Mouse (Mus musculus): Measurements from ENCODE around the gene Gda. TPM values are rescaled to one million over a fixed set of nuclear protein-coding genes. Genes with fewer than 3 reads are reported as not detected.

Gene Gda
- polyA plus RNA-seq, 1 experiment from 2014 or later: 4.1 TPM

DNA sequence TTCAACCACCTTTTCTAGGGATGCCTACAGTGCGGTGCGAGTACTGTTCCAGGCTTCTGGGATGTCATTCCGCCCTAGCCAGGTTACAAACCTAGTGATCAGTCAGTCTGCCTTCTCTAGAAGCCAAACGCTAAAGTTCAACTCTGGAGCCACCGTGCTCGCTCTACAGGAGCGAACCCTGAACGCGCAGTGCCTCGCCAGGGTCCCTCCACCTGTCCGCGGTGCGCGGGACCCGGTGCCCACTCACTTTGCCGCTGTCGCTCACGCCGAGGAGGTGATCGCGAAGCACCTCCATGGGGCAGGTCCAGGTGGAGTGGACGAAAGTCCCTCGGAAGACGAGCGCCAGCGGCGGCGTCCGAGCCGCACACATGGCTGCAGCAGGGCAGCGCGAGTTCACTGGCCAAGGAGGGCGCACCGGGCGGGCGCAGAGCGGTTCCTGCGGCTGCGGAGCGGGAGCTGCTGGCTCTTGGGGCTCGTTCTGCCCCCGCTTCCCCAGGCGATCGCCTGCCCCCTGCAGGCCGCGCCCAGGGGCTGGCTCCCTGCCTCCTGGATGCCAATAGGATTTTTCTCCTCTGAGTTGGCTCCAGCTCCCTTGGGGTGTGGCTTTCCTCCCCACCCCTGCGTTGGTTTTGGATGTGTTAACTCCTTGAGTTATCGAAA, 994 bp downstream of the Gda start:
- H3K9me3 ChIP-seq (replicated peaks; ENCODE audit: control insufficient read depth, low read length): peaks cover 5% of the 10 kb centered on the region; the same call in 1 of the 2 replicates
- H3K9ac ChIP-seq (ENCODE audit: low read length): peak overlapping the region; percentile 61
- 2% methylated on average over 48 of the region's 48 CpGs for WGBS
- peak overlapping the region; percentile 86 for H3K4me2 ChIP-seq (ENCODE audit: low read depth, low read length)
- no peak overlapping the region for H3K27ac ChIP-seq (ENCODE audit: low read length)
- H3K4me3 ChIP-seq (replicated peaks; ENCODE audit: low read length): peak overlapping the region; percentile 52
- peaks cover 3% of the 10 kb centered on the region for H3K4me1 ChIP-seq (ENCODE audit: control insufficient read depth, insufficient read depth, low read length)
- no peaks in the 10 kb centered on the region for H3K36me3 ChIP-seq (ENCODE audit: control insufficient read depth, insufficient read depth, low read length)
- peaks cover 20% of the 10 kb centered on the region for H3K27me3 ChIP-seq (ENCODE audit: control insufficient read depth, insufficient read depth, low read length)
- ATAC-seq (ENCODE audit: insufficient read depth, low FRiP score): peak; percentile 88

DNA sequence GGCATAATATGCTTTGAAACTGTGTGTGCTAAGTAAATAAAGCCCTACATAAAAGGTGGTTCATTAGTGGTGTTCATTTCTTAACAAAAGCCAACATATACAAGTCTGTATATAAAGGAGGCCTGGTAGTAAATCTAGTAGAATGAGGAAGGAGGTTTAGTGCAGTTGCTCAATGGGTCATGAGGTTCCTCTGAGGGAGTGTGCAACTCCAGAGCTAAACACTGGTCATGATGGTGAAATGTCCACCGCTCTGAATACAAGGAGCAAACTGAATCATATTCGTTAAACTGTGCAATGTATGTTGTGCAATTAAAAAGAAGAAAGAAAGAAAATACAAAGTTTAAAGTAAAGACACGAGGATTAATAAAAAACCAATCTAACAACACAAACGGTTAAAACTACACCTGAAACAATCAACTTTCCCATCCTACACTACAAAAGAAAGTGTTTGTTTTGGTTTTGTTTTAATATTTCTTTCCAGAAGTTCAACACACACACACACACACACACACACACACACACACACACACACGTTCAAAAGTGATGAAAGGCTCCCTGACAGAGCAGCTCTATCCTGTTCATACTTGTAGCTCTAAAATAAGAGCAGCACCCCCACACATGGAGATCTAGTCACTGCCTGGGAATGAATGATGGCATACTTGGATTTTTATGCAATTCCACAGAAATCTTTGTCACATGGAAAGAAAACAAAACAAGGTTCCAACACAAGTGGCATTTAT, 11.9 kb downstream of the Gda start:
- H3K9me3 ChIP-seq (replicated peaks; ENCODE audit: control insufficient read depth, low read length): no peaks in the 10 kb centered on the region
- H3K36me3 ChIP-seq (ENCODE audit: control insufficient read depth, insufficient read depth, low read length): no peaks in the 10 kb centered on the region
- no peak overlapping the region for H3K9ac ChIP-seq (ENCODE audit: low read length)
- WGBS: 66% methylated on average over 5 of the region's 5 CpGs
- no peaks in the 10 kb centered on the region for H3K4me1 ChIP-seq (ENCODE audit: control insufficient read depth, insufficient read depth, low read length)
- H3K27me3 ChIP-seq (ENCODE audit: control insufficient read depth, insufficient read depth, low read length): no peaks in the 10 kb centered on the region
- H3K27ac ChIP-seq (ENCODE audit: low read length): no peak overlapping the region
- H3K4me3 ChIP-seq (replicated peaks; ENCODE audit: low read length): no peak overlapping the region
- ATAC-seq (ENCODE audit: insufficient read depth, low FRiP score): no peak
- H3K4me2 ChIP-seq (ENCODE audit: low read depth, low read length): no peak overlapping the region

DNA sequence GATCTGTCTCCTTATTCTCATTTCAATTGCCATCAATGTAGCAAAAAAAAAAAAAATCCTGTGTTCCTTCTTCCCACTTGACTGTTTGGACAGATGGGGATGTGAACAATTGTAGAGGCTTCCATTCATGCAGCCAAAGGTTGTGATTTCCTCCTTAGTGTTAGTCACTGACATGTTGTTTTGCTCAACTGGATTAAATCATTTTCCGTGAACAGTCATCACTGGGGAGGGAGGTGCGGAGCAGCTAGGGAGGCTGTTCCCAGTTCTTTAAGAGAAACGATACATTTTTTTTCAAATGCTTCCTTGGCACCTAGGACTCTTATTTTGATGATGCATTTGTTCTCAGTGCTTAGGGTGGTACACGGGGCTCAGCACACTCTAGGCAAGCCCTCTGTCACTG, 15.8 kb downstream of the Gda start:
- H3K9me3 ChIP-seq (replicated peaks; ENCODE audit: control insufficient read depth, low read length): no peaks in the 10 kb centered on the region
- no peak for ATAC-seq (ENCODE audit: insufficient read depth, low FRiP score)
- H3K27me3 ChIP-seq (ENCODE audit: control insufficient read depth, insufficient read depth, low read length): no peaks in the 10 kb centered on the region
- no peaks in the 10 kb centered on the region for H3K4me1 ChIP-seq (ENCODE audit: control insufficient read depth, insufficient read depth, low read length)
- H3K9ac ChIP-seq (ENCODE audit: low read length): no peak overlapping the region
- no peaks in the 10 kb centered on the region for H3K36me3 ChIP-seq (ENCODE audit: control insufficient read depth, insufficient read depth, low read length)
- no peak overlapping the region for H3K4me2 ChIP-seq (ENCODE audit: low read depth, low read length)
- WGBS: 72% methylated on average over 4 of the region's 4 CpGs
- no peak overlapping the region for H3K4me3 ChIP-seq (replicated peaks; ENCODE audit: low read length)
- no peak overlapping the region for H3K27ac ChIP-seq (ENCODE audit: low read length)

DNA sequence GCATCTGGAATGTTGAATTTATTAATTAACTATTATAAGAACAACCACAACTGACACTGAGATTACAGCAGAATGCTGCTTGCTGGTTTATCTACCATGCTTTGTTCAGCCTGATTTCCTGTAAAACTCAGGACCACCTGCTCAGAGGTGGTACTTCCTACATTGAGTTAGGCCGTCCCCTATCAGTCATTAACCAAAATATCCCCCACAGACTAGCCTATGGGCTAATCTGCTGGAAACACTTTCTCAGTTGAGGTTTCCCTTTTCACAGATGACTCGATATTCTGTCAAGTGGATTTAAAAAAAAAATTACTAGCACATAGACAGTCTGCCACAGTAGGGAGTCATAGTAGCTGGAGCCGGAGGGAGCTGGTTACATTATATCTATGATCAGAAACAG, 31.5 kb downstream of the Gda start:
- H3K4me3 ChIP-seq (replicated peaks; ENCODE audit: low read length): no peak overlapping the region
- H3K4me1 ChIP-seq (ENCODE audit: control insufficient read depth, insufficient read depth, low read length): no peaks in the 10 kb centered on the region
- no peak overlapping the region for H3K4me2 ChIP-seq (ENCODE audit: low read depth, low read length)
- H3K27ac ChIP-seq (ENCODE audit: low read length): no peak overlapping the region
- no peaks in the 10 kb centered on the region for H3K36me3 ChIP-seq (ENCODE audit: control insufficient read depth, insufficient read depth, low read length)
- no peaks in the 10 kb centered on the region for H3K27me3 ChIP-seq (ENCODE audit: control insufficient read depth, insufficient read depth, low read length)
- H3K9ac ChIP-seq (ENCODE audit: low read length): no peak overlapping the region
- no peak for ATAC-seq (ENCODE audit: insufficient read depth, low FRiP score)
- WGBS: 77% methylated on average over 3 of the region's 3 CpGs
- no peaks in the 10 kb centered on the region for H3K9me3 ChIP-seq (replicated peaks; ENCODE audit: control insufficient read depth, low read length)

DNA sequence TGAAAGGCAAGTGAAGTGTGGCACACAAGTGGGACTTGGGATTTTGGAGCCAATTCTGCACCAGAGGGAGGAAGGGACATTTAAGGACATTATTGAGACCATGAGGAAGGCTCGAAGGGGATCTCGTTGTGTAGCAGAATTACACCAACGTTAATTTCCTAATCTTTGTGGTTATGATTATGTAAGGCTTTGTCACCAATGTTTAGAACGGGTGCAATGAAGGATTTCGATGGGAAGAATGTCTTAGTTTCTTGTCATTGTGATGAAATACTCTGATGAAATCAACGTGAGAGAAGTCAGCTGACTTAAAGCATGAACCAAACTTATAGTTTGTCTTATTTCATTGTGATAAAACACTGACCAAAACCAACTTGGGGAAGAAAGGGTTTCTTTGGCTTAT, 32.4 kb downstream of the Gda start:
- H3K4me3 ChIP-seq (replicated peaks; ENCODE audit: low read length): no peak overlapping the region
- H3K27me3 ChIP-seq (ENCODE audit: control insufficient read depth, insufficient read depth, low read length): no peaks in the 10 kb centered on the region
- H3K4me2 ChIP-seq (ENCODE audit: low read depth, low read length): no peak overlapping the region
- no peaks in the 10 kb centered on the region for H3K4me1 ChIP-seq (ENCODE audit: control insufficient read depth, insufficient read depth, low read length)
- H3K36me3 ChIP-seq (ENCODE audit: control insufficient read depth, insufficient read depth, low read length): no peaks in the 10 kb centered on the region
- H3K9ac ChIP-seq (ENCODE audit: low read length): no peak overlapping the region
- H3K9me3 ChIP-seq (replicated peaks; ENCODE audit: control insufficient read depth, low read length): no peaks in the 10 kb centered on the region
- WGBS: 78% methylated on average over 6 of the region's 6 CpGs
- ATAC-seq (ENCODE audit: insufficient read depth, low FRiP score): no peak
- no peak overlapping the region for H3K27ac ChIP-seq (ENCODE audit: low read length)

DNA sequence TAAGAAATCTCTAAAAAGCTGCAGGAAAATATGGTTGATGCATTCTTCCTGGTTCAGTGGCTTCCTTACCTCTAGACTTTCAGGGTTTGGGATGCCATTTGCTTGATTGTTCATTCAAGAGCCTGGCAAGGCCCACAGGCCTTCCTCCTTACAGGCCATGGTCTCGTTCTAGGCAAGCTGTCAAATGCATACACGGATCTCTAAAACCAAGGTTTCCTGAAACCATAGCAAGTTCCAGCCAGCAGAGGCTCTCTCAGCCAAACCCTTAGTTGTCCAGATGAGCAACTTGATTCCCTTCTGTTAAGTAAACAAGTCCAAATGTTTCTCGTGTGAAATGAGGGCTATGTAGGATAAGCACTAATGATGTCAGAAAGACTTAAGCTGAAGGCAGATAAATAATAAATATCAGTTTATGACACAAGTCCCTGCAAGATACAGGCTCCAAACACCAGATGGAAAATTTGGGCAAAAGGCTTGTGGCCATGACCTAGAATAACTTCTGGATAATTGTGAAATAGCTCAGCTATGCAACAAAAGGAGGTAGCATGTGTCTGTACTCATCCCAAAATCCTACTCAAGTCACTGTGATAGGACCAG, 34.0 kb downstream of the Gda start:
- no peaks in the 10 kb centered on the region for H3K27me3 ChIP-seq (ENCODE audit: control insufficient read depth, insufficient read depth, low read length)
- ATAC-seq (ENCODE audit: insufficient read depth, low FRiP score): no peak
- no peak overlapping the region for H3K4me2 ChIP-seq (ENCODE audit: low read depth, low read length)
- WGBS: 33% methylated on average over 3 of the region's 3 CpGs
- no peaks in the 10 kb centered on the region for H3K9me3 ChIP-seq (replicated peaks; ENCODE audit: control insufficient read depth, low read length)
- no peak overlapping the region for H3K4me3 ChIP-seq (replicated peaks; ENCODE audit: low read length)
- H3K4me1 ChIP-seq (ENCODE audit: control insufficient read depth, insufficient read depth, low read length): no peaks in the 10 kb centered on the region
- no peak overlapping the region for H3K9ac ChIP-seq (ENCODE audit: low read length)
- no peaks in the 10 kb centered on the region for H3K36me3 ChIP-seq (ENCODE audit: control insufficient read depth, insufficient read depth, low read length)
- H3K27ac ChIP-seq (ENCODE audit: low read length): no peak overlapping the region

DNA sequence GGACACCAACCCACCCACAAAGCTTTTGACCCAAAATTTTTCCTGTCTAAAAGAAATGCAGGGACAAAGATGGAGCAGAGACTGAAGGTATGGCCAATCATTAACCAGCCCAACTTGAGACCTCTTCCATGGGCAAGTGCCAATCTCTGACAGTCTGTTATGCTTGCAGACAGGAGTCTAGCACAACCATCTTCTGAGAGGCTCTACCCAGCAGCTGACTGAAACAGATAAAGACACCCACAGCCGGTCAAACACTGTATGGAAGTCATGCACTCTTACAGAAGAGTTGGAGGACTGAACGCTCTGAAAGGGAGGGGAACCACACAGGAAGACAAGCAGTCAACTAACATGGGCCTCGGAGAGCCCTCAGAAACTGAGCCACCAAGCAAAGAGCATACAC, 36.7 kb downstream of the Gda start:
- H3K4me2 ChIP-seq (ENCODE audit: low read depth, low read length): no peak overlapping the region
- WGBS: 72% methylated on average over 3 of the region's 3 CpGs

DNA sequence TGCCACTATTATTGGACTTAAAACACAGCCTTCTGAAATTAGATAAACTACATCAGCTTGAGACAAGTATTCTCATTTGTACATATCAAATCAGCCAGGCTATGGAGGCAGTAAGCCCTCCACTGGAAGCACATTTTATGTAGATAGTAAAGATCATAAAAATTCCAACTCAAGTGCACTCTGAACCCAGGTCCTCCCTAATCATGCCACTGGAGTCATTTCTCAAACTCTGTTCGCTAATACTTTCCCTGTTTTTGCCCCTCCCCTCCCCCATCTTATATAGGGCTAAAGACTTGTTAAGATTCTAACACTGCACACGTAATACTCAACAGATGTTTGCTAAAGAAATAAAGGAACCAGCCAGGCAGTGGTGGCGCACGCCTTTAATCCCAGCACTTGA, 39.9 kb downstream of the Gda start:
- no peak overlapping the region for H3K9ac ChIP-seq (ENCODE audit: low read length)
- H3K9me3 ChIP-seq (replicated peaks; ENCODE audit: control insufficient read depth, low read length): no peaks in the 10 kb centered on the region
- H3K4me3 ChIP-seq (replicated peaks; ENCODE audit: low read length): no peak overlapping the region
- ATAC-seq (ENCODE audit: insufficient read depth, low FRiP score): no peak
- WGBS: 84% methylated on average over 4 of the region's 4 CpGs
- no peak overlapping the region for H3K27ac ChIP-seq (ENCODE audit: low read length)
- no peak overlapping the region for H3K4me2 ChIP-seq (ENCODE audit: low read depth, low read length)
- H3K4me1 ChIP-seq (ENCODE audit: control insufficient read depth, insufficient read depth, low read length): no peaks in the 10 kb centered on the region
- H3K36me3 ChIP-seq (ENCODE audit: control insufficient read depth, insufficient read depth, low read length): no peaks in the 10 kb centered on the region
- no peaks in the 10 kb centered on the region for H3K27me3 ChIP-seq (ENCODE audit: control insufficient read depth, insufficient read depth, low read length)

More for the DNA sequence above, 36.7 kb downstream of the Gda start:
- Histone ChIP-seq H3K27me3 (ENCODE audit: control insufficient read depth, insufficient read depth, low read length) (no peaks in the 10 kb centered on the region), H3K27ac (ENCODE audit: low read length) (no peak overlapping the region), H3K9me3 (replicated peaks; ENCODE audit: control insufficient read depth, low read length) (no peaks in the 10 kb centered on the region), H3K4me3 (replicated peaks; ENCODE audit: low read length) (no peak overlapping the region), H3K9ac (ENCODE audit: low read length) (no peak overlapping the region), H3K4me1 (ENCODE audit: control insufficient read depth, insufficient read depth, low read length) (no peaks in the 10 kb centered on the region), H3K36me3 (ENCODE audit: control insufficient read depth, insufficient read depth, low read length) (no peaks in the 10 kb centered on the region)
- ATAC-seq (ENCODE audit: insufficient read depth, low FRiP score): no peak

DNA sequence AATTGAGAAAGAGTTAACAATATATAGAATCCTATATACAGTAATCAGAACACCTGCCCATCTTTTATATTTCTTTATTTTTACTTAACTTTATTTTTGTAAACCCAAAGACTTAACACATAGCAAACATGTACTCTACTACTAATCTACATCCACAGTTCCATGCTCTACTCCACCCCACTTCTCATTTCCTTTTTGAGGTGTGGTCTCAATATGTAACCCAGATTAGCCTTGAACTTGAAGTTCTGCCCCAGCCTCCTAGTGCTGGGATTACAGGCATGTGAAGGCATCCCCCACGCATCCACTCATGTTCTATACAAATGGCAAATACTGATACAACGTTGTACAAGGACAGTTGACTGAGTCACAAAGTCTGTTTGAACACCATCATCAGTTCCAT, 40.4 kb downstream of the Gda start:
- 74% methylated on average over 2 of the region's 2 CpGs for WGBS
- no peak overlapping the region for H3K9ac ChIP-seq (ENCODE audit: low read length)
- H3K36me3 ChIP-seq (ENCODE audit: control insufficient read depth, insufficient read depth, low read length): no peaks in the 10 kb centered on the region
- no peaks in the 10 kb centered on the region for H3K9me3 ChIP-seq (replicated peaks; ENCODE audit: control insufficient read depth, low read length)
- ATAC-seq (ENCODE audit: insufficient read depth, low FRiP score): no peak
- no peaks in the 10 kb centered on the region for H3K4me1 ChIP-seq (ENCODE audit: control insufficient read depth, insufficient read depth, low read length)
- H3K4me3 ChIP-seq (replicated peaks; ENCODE audit: low read length): no peak overlapping the region
- H3K4me2 ChIP-seq (ENCODE audit: low read depth, low read length): no peak overlapping the region
- H3K27me3 ChIP-seq (ENCODE audit: control insufficient read depth, insufficient read depth, low read length): no peaks in the 10 kb centered on the region
- H3K27ac ChIP-seq (ENCODE audit: low read length): no peak overlapping the region

Data from stomach, embryonic 16.5 days (tissue).